Mouse (Mus musculus): ENCODE results near the gene Hs2st1. TPM values are rescaled to one million over a fixed set of nuclear protein-coding genes. Genes with fewer than 3 reads are reported as not detected.

The Hs2st1 gene
- 6.4 TPM for polyA plus RNA-seq (2014; fragmentation: Illumina TruSeq; extraction: RNeasy Lipid Tissue Mini Kit (QIAGEN cat#74804); ENCODE audit: low read depth, low replicate concordance)

GRCm38 (mm10) chr3:144570047-144570815 is at the start of gene Hs2st1, which contains the start of gene Selenof:
Hs2st1 (minus strand) TSS chr3:144570181.
Selenof (plus strand) TSS chr3:144570304.

Other genes with a start within 250 kb of the Hs2st1 start
- 177 TPM for gene Selenof, start 123 bp upstream of the Hs2st1 start, polyA plus RNA-seq (2014; fragmentation: Illumina TruSeq; extraction: RNeasy Lipid Tissue Mini Kit (QIAGEN cat#74804); ENCODE audit: low read depth, low replicate concordance)
- gene Sh3glb1, start 150.2 kb upstream of the Hs2st1 start, polyA plus RNA-seq (2014; fragmentation: Illumina TruSeq; extraction: RNeasy Lipid Tissue Mini Kit (QIAGEN cat#74804); ENCODE audit: low read depth, low replicate concordance): 273 TPM
- 1.3 TPM for gene Clca3a1, start 190.8 kb upstream of the Hs2st1 start, polyA plus RNA-seq (2014; fragmentation: Illumina TruSeq; extraction: RNeasy Lipid Tissue Mini Kit (QIAGEN cat#74804); ENCODE audit: low read depth, low replicate concordance)
- gene Clca3a2, start 249.3 kb upstream of the Hs2st1 start, polyA plus RNA-seq (2014; fragmentation: Illumina TruSeq; extraction: RNeasy Lipid Tissue Mini Kit (QIAGEN cat#74804); ENCODE audit: low read depth, low replicate concordance): 0.65 TPM